Mouse (Mus musculus) cerebellum, postnatal 36 days (tissue): ENCODE measurements at regions not wholly inside any gene's neighbourhood (a gene's known extent, or its start where the extent isn't known, plus 50 kb on each side); places are given as distances from the start of the nearest gene placed in this dataset.
A peak's percentile ranks its signal among the peaks of the same experiment; 100 is the strongest.
"Not testable (repeated sequence)": the region's sequence is repeated elsewhere in the genome, so short reads cannot be mapped to it uniquely, and the experiment has no call there.

Experiments used
- DNase-seq, 2 experiments: peaks; one replicate each; pipeline ENCODE4 v3.0.0; 2021 to 2022; ENCODE audit warnings: mixed read lengths in 2 of 2

- no peak for DNase-seq
Observed at GRCm38 (mm10) chr1:13042326-13042725, 1628.4 kb downstream of the A830018L16Rik start.

- DNase-seq: peak; percentile 21 to 42
Observed at GRCm38 (mm10) chr1:13050140-13050775, 1636.4 kb downstream of the A830018L16Rik start.

GRCm38 (mm10) chr1:13051433-13052066 is 1637.6 kb downstream of the A830018L16Rik start:
- not testable (repeated sequence) for DNase-seq

- peak; percentile 3 to 17 for DNase-seq
Observed at GRCm38 (mm10) chr1:13052067-13052460, 1638.2 kb downstream of the A830018L16Rik start.

DNA sequence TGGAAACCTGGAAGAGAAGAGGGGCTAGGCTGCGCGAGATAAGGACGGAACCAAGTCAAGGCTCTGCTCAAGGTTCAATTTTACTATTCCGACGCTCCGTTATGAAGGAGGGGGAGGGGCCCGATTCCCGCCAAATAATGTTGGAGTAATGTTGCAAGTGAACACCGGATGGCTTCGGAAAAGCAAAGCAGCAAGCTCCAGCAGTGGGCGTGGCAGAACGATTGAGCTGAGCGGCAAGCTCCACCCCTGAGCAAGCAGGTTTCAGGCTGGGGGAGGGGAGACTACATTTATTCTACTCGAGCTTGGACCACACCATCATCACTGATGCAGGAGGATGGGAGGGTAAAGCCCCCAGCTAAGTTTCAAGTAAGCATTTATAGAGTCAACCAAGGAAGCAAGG is 1643.8 kb downstream of the A830018L16Rik start:
- no peak for DNase-seq

DNA sequence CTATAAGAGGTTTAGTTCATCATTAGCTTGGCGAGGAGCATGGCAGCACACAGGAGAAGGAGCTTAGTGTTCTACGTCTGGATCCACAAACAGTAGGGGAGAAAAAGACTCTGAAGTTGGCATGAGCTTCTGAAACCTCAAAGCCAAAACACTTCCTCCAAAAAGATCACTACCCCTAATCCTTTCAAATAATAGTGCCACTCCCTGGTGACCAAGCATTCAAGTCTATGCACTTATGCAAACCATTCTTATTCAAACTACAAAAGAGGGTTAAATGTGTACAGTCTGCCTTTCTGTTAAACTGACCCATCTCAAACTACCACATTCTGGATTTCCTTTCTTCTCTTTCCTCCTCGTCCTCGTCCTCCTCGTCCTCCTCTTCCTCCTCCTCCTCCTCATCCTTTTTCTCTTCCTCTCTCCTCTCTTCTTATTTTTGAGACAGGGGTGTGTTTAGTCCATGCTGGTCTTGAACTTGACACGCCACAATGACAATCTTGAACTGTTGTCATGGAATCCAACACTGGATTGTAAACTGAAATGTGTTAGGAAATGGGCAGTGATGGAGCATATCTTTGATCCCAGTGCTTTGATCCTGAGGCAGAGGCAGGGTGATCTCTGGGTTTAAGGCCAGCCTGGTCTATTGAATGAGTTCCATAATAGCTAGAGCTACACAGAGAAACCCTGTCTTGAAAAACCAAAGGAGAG is 1645.9 kb downstream of the A830018L16Rik start:
- no peak for DNase-seq
